Mouse (Mus musculus) bone marrow, adult 2 months (tissue): ENCODE measurements around the gene Yju2. TPM values are rescaled to one million over a fixed set of nuclear protein-coding genes. Genes with fewer than 3 reads are reported as not detected.

ENCODE experiments used
- H3K27ac ChIP-seq: fragments of 200-500 bp; 2 replicates; pipeline ENCODE4 v1.5.1; 2012; ENCODE audit warnings: low read depth, mild to moderate bottlenecking, control low read depth, inconsistent platforms, low read length; ENCODE audit not compliant: control insufficient read depth, poor library complexity, insufficient read depth
- H3K4me1 ChIP-seq: fragments of 200-500 bp; 2 replicates; pipeline ENCODE4 v1.6.1; 2011; ENCODE audit warnings: low read length; ENCODE audit not compliant: control insufficient read depth, insufficient read depth
- H3K4me3 ChIP-seq: fragments of 200-500 bp; replicated peaks from 2 replicates; pipeline ENCODE3; 2011; ENCODE audit warnings: mild to moderate bottlenecking, low read depth, low read length, control low read depth; ENCODE audit not compliant: control insufficient read depth
- CTCF ChIP-seq: fragments of 200-500 bp; IDR thresholded peaks from 2 replicates; pipeline ENCODE4 v1.5.1; 2011; ENCODE audit warnings: low read length, control low read depth; ENCODE audit not compliant: control insufficient read depth, insufficient read depth
- POLR2A ChIP-seq: fragments of 200-500 bp; IDR thresholded peaks from 2 replicates; pipeline ENCODE4 v1.6.1; 2011; ENCODE audit warnings: low read depth, mild to moderate bottlenecking, control low read depth, low read length, borderline replicate concordance; ENCODE audit not compliant: control insufficient read depth
- WGBS: fragments of 180-500 bp; shearing (Covaris S2); methylation state at CpG from one replicate; pipeline ENCODE4 v1.1.7; 2018; 5-methylcytosine and 5-hydroxymethylcytosine counted together
- polyA plus RNA-seq: library from polyadenylated mRNA; stranded (reverse); fragments of >200 nt; gene quantifications from 2 replicates; pipeline ENCODE4 v1.2.4, GENCODE M21; 2011; ENCODE audit warnings: low replicate concordance; ENCODE audit not compliant: missing spikeins, insufficient read depth, insufficient read length

Yju2 gene
- polyA plus RNA-seq, 1 experiment = 12.3 TPM

- Histone ChIP-seq H3K4me1 (no peaks in the 10 kb centered on the region), H3K4me3 (no peak within 1 kb of the TSS), H3K27ac (no peak within 1 kb of the TSS)
- TF ChIP-seq CTCF (no peak), POLR2A (no peak)
- 13% methylated on average over 35 of the region's 35 CpGs for WGBS
Observed at GRCm38 (mm10) chr17:55986030-55986961, 27.4 kb downstream of the Yju2 start, which contains the start of gene Fsd1. Gene Fsd1, plus strand, starts transcription at chr17:55986509.

- no peaks in the 10 kb centered on the region for H3K4me1 ChIP-seq
- WGBS = 77% methylated on average over 8 of the region's 8 CpGs
- no peak overlapping the region for H3K4me3 ChIP-seq
- no peak overlapping the region for H3K27ac ChIP-seq
- no peak for TF ChIP-seq POLR2A
Observed at GRCm38 (mm10) chr17:55990278-55990898, 31.5 kb downstream of the Yju2 start.

DNA sequence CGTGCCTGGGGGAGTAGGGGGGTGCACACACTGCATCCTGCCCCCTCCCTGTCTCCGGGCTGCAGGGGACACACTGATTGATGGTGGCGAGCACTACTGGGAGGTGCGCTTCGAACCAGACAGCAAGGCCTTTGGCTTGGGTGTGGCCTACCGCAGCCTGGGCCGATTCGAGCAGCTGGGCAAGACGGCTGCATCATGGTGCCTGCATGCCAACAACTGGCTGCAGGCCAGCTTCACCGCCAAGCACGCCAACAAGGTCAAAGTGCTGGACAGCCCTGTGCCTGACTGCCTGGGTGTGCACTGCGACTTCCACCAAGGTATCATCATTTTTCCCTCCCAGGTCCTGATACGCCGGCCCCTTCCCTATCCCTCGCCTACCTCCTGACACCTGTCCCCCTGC lies 37.1 kb downstream of the Yju2 start:
- 83% methylated on average over 15 of the region's 15 CpGs for WGBS
- Histone ChIP-seq H3K27ac (no peak overlapping the region), H3K4me1 (no peaks in the 10 kb centered on the region), H3K4me3 (no peak overlapping the region)
- TF ChIP-seq CTCF (no peak), POLR2A (no peak)

DNA sequence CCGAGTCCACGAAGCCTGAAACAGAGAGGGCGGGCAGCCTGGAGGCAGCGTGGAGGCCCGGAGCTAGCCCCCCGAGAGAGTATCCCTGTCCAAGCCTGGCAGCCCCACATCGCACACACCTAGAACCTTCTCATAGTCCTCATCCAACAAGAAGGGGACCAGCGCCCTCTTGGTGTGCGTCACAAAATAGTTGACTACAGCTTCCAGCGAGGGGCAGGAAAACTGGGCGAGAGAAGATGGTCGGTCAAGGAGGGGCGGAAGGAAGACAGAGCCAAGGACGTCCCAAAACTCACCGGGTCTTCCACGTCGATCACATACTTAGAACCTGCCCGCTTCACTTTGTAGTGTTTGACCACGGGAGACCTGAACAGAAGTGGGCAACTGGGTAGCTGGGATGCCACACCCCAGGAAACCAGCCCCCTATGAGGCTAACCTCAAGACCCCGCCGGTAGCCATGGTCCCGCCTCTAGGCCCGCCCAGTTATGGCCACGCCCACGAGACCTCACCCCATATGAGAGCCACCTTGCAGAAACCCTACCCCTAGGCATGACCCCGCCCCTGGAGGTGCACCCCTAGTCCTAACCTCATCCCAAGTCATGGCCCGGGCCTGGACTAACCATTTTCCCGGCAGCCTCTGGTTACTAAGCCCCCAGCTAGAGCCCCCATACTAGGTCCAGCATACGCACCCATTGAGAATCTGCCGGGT lies 41.0 kb downstream of the Yju2 start:
- TF ChIP-seq CTCF (no peak), POLR2A (no peak)
- Histone ChIP-seq H3K27ac (no peak overlapping the region; the same call in 1 of the 2 replicates), H3K4me3 (no peak overlapping the region), H3K4me1 (peaks cover 2% of the 10 kb centered on the region; the same call in 1 of the 2 replicates)
- WGBS = 32% methylated on average over 30 of the region's 30 CpGs

- H3K4me3 ChIP-seq = no peak overlapping the region
- peaks cover 2% of the 10 kb centered on the region; the same call in 1 of the 2 replicates for H3K4me1 ChIP-seq
- 27% methylated on average over 3 of the region's 3 CpGs for WGBS
- no peak for TF ChIP-seq POLR2A
- no peak for TF ChIP-seq CTCF
- H3K27ac ChIP-seq = no peak overlapping the region
Observed at GRCm38 (mm10) chr17:56003000-56003399, 44.1 kb downstream of the Yju2 start.

- no peak within 1 kb of the TSS for H3K4me3 ChIP-seq
- TF ChIP-seq CTCF (no peak), POLR2A (no peak)
- WGBS = 37% methylated on average over 13 of the region's 13 CpGs
- no peak within 1 kb of the TSS for H3K27ac ChIP-seq
- H3K4me1 ChIP-seq = peaks cover 4% of the 10 kb centered on the region; the same call in 1 of the 2 replicates
Observed at GRCm38 (mm10) chr17:56005415-56006061, 46.6 kb downstream of the Yju2 start, which contains the start of the genes Stap2 and Mpnd. Gene Stap2, minus strand, starts transcription at chr17:56005584. Gene Mpnd, plus strand, starts transcription at chr17:56005711.

GRCm38 (mm10) chr17:56006956-56007355 lies 48.1 kb downstream of the Yju2 start:
- TF ChIP-seq POLR2A (no peak), CTCF (no peak)
- peaks cover 5% of the 10 kb centered on the region; the same call in 1 of the 2 replicates for H3K4me1 ChIP-seq
- H3K4me3 ChIP-seq = no peak overlapping the region
- 84% methylated on average over 10 of the region's 10 CpGs for WGBS
- no peak overlapping the region for H3K27ac ChIP-seq
